Mouse (Mus musculus): ENCODE measurements at regions not wholly inside any gene's neighbourhood (a gene's known extent, or its start where the extent isn't known, plus 50 kb on each side); places are given as distances from the start of the nearest gene placed in this dataset.

DNA sequence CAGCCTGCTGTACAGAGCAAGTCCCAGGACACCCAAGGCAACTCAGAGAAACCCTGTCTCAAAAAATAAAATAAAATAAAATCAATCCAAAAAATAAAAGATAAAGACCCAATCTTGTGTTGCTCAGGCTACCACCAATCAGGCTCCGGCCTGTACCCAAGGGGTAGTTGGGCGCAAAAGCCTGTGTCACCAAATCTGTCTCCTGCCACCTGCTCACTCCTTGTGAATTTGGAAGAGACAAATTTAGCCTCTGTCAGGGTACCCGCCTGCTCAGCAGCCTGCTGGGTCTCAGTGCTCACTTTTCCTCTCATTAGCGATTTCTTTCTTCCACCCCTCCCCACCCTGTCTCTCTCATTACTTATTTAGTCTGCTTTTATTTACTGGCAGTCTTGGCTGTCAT lies 54.6 kb downstream of the Sox4 start:
- DNase-seq (ENCODE audit: low spot score in 2 of 2): no peak

DNA sequence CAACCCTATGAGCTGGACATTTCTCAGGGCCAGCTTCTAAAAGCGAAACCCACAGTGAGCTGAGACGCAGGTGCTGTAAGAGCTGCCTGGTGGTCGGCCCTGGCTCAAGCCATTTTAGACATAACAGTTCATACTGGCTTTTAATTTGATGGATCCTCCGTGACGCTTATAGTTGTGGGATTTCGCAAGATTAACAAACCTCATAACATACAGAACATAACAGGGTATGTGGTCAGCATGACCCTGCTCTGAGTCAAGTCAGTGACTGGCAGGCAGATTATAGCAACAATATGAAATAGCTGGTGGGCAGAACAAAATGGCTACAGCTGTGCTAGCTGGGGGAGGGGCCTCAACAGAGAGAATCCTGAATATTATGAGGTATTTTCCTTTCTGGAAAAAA lies 60.6 kb downstream of the Sox4 start:
- no peak for DNase-seq (ENCODE audit: low spot score in 2 of 2)

DNA sequence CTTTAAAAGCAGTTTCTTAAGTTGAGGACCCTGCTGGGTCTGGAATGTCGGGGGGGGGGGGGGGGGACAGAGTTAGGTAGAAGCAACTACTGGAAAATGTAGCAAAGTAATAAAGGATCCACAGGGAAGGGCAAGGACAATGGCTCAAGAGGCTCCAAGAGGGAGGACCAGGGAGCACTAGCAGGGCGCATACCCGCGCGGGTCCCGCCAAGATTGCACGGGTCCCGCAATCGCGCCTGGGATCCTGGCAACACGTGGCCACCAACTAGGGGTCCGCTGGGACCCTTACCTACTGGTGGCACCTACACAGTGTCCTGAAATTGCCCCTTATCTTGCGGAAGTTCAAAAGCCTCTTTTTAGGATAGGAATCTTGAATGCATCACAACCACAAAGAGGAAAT lies 66.4 kb downstream of the Sox4 start:
- DNase-seq (ENCODE audit: low spot score in 2 of 2): no peak

DNA sequence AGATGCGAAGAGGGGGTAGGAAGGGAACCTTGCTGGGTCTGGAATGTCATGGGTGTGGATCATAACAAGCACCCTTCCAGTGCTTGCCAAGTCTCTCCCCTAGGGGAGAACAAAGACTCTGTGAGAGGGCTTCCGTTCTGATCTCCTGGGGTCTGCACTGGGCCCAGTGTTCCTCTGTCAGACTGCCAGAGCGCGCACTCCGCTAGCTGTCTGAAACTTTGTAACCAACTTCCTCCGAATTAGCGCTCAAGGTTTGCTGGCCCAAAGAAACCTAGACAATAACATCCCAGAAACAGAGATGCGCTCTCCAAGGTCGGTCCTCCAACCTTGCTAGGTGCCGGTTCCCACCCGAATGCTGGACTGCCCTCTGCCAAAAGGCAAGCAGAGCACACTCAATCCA lies 66.8 kb downstream of the Sox4 start:
- DNase-seq (ENCODE audit: low spot score in 2 of 2): peak; percentile 25 to 61

DNA sequence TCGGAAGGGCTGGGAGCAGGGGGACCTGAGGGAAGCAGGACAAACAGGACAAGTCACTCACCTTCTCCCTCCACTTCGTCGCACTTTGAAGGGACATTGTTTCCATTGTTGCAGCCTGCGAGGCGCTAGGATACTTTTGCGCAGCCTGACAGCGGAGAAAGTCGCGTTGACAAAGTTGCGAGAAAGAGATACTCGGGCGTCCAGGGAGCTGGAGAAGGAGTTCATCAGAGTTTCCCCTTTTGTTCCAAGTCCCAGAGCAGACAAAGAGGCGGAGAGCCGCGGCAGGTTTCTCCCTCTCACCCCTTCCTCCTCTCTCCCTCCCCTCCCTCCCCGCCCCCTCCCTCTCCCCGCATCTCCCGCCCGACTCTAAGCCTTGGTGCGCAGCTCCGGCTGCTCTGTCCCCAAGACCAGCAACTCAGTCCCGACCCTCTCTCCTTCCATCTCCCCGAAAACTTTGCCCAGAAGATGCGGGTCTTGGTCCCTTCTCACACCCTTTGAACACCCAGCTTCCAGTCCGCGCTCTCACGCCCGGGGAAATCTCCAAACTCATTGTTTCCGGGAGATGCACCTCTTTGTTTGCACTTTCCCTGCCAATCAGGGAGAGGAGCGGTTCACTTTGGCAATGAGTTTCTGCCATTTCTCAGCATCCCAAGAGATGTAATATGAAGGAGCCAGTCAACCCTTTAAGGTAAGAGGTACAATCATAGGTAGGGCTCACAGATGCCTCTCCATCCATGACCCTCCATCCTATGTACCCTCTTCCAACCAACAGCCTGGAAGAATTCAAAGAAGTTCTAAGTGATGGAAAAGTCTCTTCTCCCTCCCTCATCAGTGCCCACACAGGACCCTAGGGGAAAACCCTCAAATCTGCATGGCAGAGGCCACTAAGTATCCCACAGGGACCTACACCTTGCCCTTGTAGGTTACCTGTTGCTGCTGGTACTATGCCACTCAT lies 68.2 kb downstream of the Sox4 start:
- DNase-seq (ENCODE audit: low spot score in 2 of 2): peak; percentile 8 to 25

DNA sequence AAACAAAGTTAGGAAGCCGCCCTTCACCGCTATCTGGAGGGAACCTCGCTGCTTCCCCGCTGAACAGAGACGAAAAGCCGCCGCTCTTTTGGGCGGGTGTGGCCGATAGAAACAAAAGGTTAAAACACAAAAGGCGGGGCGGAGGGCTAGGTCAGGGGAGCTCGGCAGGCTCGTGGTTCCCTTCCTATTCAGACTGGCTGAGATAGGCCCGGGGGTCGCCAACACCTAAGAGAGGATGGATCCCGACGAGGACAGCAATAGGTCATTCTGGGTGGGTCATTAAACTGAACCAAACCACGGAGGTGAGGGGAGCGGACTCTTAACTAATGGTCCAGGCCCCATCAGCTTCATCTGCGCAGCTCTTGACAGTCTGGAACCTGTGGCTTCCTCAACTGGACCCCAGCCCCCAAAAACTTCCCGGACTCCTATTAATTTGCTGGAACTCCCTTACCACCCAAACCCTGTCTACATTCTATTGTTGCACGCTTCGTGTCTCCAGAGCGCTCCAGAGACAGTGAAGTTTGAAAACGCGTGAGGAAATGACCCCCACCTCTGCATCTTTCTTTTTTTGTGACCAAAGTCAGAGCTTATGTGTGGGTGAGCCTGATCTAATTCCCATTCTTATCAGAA lies 69.2 kb downstream of the Sox4 start:
- peak in 1 of 2 experiments; percentile 17 for DNase-seq (ENCODE audit: low spot score in 2 of 2)

DNA sequence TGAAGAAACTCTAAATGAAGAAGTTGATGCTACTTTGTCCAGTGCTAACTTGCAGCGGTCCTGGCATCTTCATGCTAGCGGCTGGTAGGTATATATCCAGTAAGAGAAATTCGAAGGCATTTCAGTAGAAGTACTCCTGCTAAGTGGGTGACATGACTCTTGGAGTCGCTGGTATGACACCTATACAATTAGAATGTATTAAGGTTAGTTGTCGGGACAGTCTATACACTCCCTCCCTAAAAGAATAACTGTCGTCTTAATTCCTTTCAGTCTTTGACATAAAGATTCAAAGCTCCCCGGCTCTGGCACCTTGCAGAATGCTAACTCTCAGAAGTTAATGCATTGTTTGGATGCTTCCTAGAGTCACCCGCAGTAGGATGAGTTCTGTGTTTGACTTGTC lies 70.1 kb downstream of the Sox4 start:
- DNase-seq (ENCODE audit: low spot score in 2 of 2): no peak

DNA sequence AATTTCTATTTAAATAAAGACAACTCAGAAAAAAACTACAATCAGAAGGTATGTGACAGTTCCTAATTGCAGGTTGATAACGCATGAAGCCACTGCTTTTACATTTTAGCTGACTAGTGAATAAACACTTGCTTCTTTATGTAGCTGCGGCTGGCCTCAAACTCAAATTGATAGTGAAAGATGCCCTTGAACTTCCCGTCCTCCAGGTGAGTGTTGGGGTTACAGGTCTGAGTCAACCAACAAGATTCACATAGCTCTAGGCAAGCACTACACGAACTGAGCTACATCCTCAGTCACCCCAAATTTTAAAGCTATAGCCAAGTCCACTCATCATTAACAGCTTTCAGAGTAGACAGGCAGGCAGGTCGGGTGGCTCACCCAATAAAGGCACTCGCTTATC lies 72.6 kb downstream of the Sox4 start:
- DNase-seq (ENCODE audit: low spot score in 2 of 2): no peak

DNA sequence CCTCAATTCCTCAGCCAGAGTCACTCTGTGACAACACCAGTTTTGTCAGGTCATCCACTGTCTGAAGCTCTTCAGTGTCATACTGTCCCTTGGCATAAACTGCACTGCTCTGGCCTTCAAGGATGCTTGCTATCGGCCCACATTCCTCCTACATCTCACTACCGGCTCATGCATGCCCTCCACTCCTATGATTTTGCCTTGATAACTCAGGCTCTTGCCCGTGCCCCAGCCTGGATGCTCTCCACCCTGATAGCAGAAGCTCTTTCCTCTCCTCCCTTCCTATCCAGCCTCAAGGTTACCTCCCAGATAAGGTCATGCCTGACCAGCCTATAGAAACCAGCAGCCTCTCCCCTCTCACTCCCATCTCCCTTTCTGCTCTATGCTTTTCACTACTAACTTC lies 74.8 kb downstream of the Sox4 start:
- no peak for DNase-seq (ENCODE audit: low spot score in 2 of 2)

DNA sequence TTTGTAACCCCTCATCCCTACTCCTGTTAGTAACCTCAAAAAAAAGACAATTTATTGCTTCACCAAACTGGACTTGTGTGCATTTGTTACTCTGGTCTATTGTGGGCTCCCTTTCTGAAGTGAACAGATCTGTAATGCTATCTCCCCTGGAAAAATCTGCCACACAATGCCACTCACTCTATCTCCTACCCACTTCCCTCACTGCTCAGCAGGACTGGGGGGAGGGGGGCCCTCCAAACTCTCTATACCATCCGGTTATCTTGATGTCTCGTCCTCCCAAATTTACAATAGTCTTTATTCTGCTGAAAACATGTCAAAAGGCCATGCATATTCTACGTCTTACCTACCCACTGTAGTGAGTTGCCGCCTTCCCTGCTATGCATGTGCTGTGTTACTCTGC lies 76.7 kb downstream of the Sox4 start:
- DNase-seq (ENCODE audit: low spot score in 2 of 2): no peak

DNA sequence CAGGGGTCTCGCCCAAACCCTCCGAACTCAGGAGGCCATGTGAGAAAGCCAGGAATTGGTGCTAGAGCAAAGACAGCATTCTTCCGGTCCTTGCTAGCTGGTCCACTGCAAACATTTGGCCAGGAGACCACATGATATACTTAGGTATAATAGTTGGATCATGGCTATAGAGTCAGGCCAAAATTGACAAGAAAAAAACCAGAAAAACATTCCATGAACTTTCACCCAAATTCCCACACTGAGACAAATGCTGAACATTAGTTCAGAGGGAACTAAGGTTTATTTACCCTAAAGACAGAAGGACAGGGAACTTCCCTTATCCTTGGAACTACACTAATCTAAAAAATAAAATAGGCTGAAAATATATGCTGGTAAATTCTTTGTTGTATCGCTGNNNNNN lies 82.8 kb downstream of the Sox4 start:
- DNase-seq (ENCODE audit: low spot score in 2 of 2): no peak

DNA sequence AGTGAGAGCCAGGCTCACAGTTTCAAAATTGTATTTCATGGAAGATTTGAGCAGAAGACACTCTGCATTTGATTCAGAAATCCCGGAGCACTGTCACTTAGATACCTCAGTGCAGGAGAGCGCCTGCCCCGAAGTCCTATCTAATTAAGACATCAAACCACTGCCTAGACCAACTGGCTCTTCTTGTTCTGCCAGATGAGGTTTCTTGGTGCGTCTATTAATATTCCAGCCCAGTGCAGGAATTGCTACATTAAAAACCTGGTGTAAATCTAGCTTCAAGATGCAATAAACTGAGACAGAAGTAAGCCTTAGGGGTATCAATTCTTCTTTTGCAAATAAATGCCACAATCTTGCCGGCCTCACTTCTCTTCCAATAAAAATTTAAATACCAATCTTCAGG lies 86.3 kb downstream of the Sox4 start:
- DNase-seq (ENCODE audit: low spot score in 2 of 2): no peak

DNA sequence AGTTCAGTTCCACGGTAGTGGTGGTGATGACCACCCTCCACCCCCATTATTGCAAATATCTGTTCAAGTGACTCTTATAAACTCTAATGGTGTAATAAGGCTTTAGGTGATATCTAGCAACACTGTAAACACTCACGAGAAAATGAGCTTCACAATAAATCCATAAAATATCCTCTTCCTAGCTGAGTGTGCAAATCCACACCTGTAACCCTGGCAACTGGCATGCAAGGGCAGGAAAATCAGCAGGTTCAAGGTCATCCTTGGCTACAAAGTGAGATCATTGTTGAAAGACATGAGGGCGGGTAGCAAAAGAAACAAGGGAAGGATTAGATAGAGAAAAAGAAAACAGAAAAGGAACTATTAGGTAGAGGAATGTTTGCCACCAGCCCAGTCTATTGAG lies 86.8 kb downstream of the Sox4 start:
- DNase-seq (ENCODE audit: low spot score in 2 of 2): no peak

DNA sequence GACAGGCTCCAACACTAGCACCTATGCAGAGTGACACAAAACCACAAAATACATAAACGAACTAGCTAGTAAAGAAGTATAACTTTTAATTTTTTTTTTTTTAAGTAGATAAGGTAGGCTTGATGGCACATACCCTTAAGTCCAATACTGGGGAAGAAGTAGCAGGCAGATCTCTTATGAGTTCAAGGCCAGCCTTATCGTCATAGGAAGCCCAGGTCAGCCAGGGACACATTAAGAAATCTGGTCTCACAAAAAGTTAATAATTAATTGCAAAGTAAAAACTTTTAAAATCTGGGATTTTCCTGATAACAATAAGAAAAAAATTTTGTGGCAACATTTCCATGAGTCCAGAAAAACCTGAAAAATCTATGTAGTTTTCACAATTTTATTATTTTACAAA lies 92.9 kb downstream of the Sox4 start:
- no peak for DNase-seq (ENCODE audit: low spot score in 2 of 2)

DNA sequence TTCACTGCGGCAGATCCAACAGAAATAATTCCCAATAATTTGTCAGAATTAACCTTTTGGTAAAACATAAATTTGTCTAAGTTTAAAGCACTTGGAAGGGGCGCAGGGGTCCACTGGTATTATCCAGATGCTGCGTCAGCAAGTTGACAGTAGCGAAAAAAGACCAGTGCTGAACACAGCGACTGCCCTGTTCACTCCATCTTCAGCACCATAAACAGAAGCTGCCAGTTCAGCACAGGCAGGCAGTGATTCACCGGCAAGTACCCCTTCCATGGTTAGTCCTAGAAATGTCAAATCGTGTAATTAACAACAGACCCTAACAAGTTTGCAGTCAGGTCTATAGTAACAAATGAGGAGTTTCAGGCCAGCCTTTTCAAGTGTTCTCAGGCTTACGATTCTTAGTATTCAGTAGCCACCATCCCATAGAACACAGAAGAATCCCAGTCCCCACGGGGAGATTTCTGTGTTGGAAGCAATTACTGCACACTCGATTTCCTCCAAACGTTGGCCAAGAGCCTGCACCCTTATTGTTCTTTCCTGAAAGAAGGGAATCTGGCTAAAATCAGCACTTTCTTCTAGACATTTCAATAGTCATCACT lies 93.6 kb downstream of the Sox4 start:
- DNase-seq (ENCODE audit: low spot score in 2 of 2): no peak

DNA sequence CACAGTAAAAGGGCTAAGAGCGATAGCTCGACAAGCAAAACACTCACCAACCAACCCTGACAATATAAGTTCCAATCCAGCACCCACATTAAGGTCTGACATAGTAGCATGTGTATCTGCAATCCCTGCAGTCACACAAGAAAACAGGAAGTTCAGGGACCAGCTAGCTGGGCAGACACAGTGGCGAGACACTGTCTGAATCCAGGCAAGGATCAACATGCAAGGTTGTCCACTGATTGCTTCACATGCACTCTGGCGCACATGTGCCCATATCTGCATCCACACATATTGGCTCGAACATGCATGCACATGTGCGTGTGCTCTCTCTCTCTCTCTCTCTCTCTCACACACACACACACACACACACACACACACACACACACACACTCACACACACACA lies 95.5 kb downstream of the Sox4 start:
- DNase-seq (ENCODE audit: low spot score in 2 of 2): no peak

DNA sequence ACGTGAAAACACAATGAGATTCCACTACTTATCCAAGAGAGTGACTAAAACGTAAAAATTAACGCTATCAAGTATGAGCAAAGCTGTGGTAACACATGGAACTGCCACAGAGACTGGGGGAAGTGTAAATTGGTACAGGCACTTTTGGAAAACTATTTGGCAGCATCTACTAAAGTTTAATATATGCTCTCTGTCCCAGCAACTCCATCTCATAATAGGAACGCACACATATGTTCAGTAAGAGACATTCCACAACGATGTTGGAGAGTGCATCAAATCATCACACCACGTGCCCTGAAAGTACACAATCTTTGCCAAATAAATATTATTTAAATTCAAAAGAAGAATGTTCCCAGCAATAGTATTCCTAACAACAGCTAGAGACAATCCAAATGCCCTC lies 96.3 kb downstream of the Sox4 start:
- DNase-seq (ENCODE audit: low spot score in 2 of 2): no peak

DNA sequence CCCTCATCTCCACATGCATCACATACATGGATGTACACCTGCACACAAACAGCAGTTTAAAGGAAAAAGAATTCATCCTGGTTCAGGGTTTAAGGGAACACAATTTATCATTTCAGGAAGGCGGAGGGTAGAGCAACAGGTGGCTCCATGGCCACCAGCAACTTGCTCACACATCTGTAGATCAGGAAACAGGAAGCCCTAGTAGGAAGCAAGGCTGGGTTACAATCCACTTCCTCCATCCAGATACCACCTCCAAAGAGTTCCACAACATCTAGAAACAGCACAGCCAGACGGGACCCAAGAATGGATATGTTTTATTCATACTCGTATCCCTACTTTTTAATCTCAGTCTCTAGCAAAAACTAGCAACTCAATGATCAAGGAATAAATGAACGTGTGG lies 97.0 kb downstream of the Sox4 start:
- no peak for DNase-seq (ENCODE audit: low spot score in 2 of 2)

DNA sequence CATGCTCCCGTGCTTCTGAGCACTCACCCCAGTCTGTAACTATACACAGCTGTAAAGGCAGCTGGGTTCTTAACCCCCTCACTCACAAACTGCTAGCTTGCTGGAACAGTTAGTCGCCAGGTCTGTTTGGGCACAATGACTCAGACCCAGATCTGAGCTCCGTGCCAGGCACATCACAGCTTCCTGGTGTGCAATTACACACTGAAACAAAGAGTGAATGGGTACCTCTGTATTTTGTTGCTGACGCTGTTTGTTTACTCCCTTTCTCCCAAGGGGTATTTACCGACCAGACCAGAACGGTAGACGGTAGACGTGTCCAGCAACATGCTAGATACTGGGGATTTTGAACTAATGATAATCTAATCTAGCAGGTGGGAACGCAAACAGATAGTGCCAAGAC lies 99.3 kb downstream of the Sox4 start:
- DNase-seq (ENCODE audit: low spot score in 2 of 2): no peak

DNA sequence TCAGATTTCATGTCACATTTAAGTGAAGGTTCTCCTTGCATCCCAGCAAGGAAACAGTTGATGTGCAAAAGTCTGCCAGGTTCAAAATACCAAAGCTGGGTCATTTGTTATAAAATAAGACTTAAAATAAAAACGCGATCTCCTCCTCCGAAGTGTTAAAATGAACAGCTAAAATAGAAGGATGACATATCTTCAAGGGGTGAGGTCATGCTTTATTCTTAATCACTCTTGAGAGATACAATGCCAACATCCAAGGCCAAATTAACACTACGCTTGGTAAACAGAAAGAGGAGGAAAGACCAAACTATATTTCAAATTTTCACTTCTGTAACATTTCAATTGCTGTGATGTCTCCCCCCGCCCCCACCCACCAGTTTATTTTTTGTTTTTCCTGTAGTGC lies 105.2 kb downstream of the Sox4 start:
- no peak for DNase-seq (ENCODE audit: low spot score in 2 of 2)

DNA sequence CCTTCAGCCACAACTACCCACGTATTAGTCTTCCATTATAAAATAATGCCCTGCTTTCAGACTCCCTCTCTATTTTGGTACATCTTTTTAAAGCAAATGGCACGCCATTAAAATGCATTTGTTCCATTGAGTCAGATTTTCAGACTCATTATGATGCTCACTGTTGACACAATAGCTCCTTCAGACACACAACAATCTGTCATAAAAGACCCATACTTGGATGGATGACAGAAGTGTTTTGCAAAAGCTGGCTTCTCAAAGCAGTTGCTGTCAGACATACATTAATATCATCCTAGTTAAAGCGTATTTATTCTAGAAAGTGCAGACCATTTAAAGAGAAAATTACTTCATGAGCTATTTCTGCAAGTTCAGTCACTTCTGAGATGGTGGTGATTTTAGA lies 106.0 kb downstream of the Sox4 start:
- no peak for DNase-seq (ENCODE audit: low spot score in 2 of 2)

DNA sequence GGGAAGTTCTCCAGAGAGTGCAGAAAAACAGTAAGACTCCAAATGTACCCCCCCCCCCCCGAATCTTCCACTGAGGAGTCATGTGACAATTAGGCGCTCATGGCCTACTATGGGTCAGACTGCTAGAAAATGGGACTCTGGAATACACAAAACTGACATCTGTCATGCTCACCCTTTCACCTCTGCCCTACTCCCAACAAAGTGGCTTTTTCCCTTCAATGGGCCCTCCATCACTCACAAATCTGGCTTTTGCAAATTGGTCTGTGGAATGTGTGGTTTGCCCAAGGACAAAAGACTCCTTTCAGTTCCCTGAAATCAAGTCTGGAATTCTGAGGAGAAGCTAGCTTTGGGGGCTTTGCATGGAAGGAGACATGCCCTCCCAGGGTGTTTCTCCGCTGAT lies 109.0 kb downstream of the Sox4 start:
- no peak for DNase-seq (ENCODE audit: low spot score in 2 of 2)

DNA sequence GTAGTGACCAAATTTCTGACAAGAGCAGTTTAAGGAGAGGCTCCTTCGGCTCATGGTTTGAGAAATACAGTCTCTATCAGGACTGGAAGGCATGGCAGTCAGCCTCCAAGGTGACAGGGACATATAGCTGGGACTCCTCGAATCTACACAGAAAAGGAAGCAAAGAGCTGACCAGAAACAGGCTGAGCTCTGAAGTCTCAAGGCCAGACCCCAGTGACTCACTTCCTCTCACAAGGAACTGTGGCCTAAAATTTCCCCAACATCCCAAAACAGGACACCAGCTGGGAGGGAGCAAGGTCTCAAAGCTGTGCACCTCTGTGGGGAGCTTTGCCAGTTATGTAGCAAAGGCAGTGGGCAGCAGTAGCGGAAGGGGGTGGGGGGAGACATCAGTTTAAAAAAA lies 110.7 kb downstream of the Sox4 start:
- peak; percentile 25 to 51 for DNase-seq (ENCODE audit: low spot score in 2 of 2)

Measured in heart, adult 9 months (tissue).